Mouse (Mus musculus): ENCODE measurements around the gene Idua. TPM values are rescaled to one million over a fixed set of nuclear protein-coding genes. Genes with fewer than 3 reads are reported as not detected.
"Not testable (repeated sequence)": the region's sequence is repeated elsewhere in the genome, so short reads cannot be mapped to it uniquely, and the experiment has no call there.

The Idua gene
- polyA plus RNA-seq, 1 experiment: 9.1 TPM

GRCm38 (mm10) chr5:108633676-108634075 lies 26.5 kb upstream of the Idua start:
- 0 out of 2 replicates have a peak, but pooled peaks cover under 1% of the 10 kb centered on the region for H3K4me1 ChIP-seq (ENCODE audit: control insufficient read depth, insufficient read depth, low read length)
- 76% methylated on average over 4 of the region's 4 CpGs for WGBS
- no peaks in the 10 kb centered on the region for H3K27me3 ChIP-seq (replicated peaks; ENCODE audit: control insufficient read depth, insufficient read depth, low read length)
- H3K27ac ChIP-seq (ENCODE audit: insufficient read depth, low read depth, low read length): no peak overlapping the region
- no peaks in the 10 kb centered on the region for H3K36me3 ChIP-seq (ENCODE audit: control insufficient read depth, insufficient read depth, low read length)
- no peak for DNase-seq
- no peak for TF ChIP-seq CTCF (conservative IDR thresholded peaks at IDR 0.05; ENCODE audit: insufficient read depth, insufficient read length, low read depth, low read length)
- no peak for TF ChIP-seq POLR2A (IDR thresholded peaks at IDR 0.05; ENCODE audit: low read depth, low read length)
- no peak overlapping the region for H3K4me3 ChIP-seq (ENCODE audit: insufficient read depth, low read depth, low read length)

DNA sequence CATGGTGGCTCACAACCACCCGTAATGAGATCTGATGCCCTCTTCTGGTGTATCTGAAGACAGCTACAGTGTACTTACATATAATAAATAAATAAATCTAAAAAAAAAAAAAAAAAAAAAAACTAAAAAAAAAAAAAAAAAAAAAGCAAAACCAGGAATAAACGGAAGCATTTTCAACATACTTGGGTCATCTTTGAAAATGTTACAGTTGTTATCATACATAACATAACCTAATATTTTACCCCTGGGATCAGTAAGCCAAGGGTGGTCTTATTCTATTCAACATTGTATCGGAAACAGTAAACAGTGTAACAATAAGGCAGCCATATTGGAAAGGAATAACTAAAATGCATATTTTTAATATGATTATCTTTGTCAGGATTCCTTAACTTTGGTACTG lies 26.0 kb upstream of the Idua start:
- H3K4me3 ChIP-seq (ENCODE audit: insufficient read depth, low read depth, low read length): not testable (repeated sequence)

DNA sequence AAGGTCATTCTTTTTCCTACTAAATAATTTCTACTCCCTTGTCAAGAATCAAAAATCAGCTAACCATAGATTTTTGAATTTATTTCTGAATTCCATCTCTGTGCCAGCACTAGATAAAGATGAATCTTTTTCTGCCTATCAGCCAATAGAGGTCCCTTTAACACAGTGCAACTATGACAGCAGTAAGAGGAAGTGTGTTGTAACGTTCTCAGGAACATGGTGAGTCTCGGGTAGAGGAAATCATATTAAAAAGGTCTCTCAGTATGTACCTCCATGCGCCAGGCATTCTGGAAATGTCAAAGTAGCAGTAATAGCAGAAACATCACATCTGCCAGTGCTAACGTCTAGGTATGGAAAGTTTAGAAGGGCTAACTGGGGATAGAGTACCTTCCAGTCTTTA lies 24.0 kb upstream of the Idua start:
- no peaks in the 10 kb centered on the region for H3K4me1 ChIP-seq (ENCODE audit: control insufficient read depth, insufficient read depth, low read length)
- H3K4me3 ChIP-seq (ENCODE audit: insufficient read depth, low read depth, low read length): no peak overlapping the region
- no peak for DNase-seq
- TF ChIP-seq POLR2A (IDR thresholded peaks at IDR 0.05; ENCODE audit: low read depth, low read length) (no peak), CTCF (conservative IDR thresholded peaks at IDR 0.05; ENCODE audit: insufficient read depth, insufficient read length, low read depth, low read length) (no peak)
- no peak overlapping the region for H3K27ac ChIP-seq (ENCODE audit: insufficient read depth, low read depth, low read length)
- H3K27me3 ChIP-seq (replicated peaks; ENCODE audit: control insufficient read depth, insufficient read depth, low read length): no peaks in the 10 kb centered on the region
- 74% methylated on average over 4 of the region's 4 CpGs for WGBS
- peaks cover 2% of the 10 kb centered on the region; the same call in 1 of the 2 replicates for H3K36me3 ChIP-seq (ENCODE audit: control insufficient read depth, insufficient read depth, low read length)

More for the DNA sequence above, 26.0 kb upstream of the Idua start:
- 65% methylated on average over 3 of the region's 3 CpGs for WGBS
- not testable (repeated sequence) for H3K4me1 ChIP-seq (ENCODE audit: control insufficient read depth, insufficient read depth, low read length); H3K36me3 ChIP-seq (ENCODE audit: control insufficient read depth, insufficient read depth, low read length); H3K27me3 ChIP-seq (replicated peaks; ENCODE audit: control insufficient read depth, insufficient read depth, low read length); DNase-seq; H3K27ac ChIP-seq (ENCODE audit: insufficient read depth, low read depth, low read length)

DNA sequence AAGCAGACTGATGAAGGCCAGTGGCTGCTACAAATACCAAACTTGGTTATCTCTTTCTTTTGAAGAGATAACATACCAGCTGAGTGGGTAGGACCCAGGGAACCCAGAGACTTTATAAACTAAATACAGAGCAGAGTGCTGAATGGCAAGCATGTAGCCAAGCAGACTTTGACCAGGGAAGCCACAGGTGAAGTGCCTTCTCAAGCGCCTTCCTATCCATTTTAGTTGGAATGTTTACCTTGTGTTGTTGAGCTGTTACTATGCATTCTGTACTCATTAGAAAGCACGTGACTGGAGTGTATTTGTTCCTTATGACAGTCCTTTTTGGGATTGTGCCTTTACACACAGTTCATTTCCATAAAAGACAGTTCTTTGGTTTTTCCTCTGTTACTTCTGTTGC lies 16.5 kb upstream of the Idua start:
- WGBS: 65% methylated on average over 2 of the region's 2 CpGs
- H3K4me1 ChIP-seq (ENCODE audit: control insufficient read depth, insufficient read depth, low read length): no peaks in the 10 kb centered on the region
- DNase-seq: no peak
- H3K27me3 ChIP-seq (replicated peaks; ENCODE audit: control insufficient read depth, insufficient read depth, low read length): no peaks in the 10 kb centered on the region
- H3K36me3 ChIP-seq (ENCODE audit: control insufficient read depth, insufficient read depth, low read length): peaks cover 2% of the 10 kb centered on the region; the same call in 1 of the 2 replicates
- no peak overlapping the region for H3K27ac ChIP-seq (ENCODE audit: insufficient read depth, low read depth, low read length)
- no peak overlapping the region for H3K4me3 ChIP-seq (ENCODE audit: insufficient read depth, low read depth, low read length)
- TF ChIP-seq POLR2A (IDR thresholded peaks at IDR 0.05; ENCODE audit: low read depth, low read length) (no peak), CTCF (conservative IDR thresholded peaks at IDR 0.05; ENCODE audit: insufficient read depth, insufficient read length, low read depth, low read length) (no peak)

- no peak overlapping the region for H3K27ac ChIP-seq (ENCODE audit: insufficient read depth, low read depth, low read length)
- WGBS: 84% methylated on average over 9 of the region's 9 CpGs
- H3K4me1 ChIP-seq (ENCODE audit: control insufficient read depth, insufficient read depth, low read length): no peaks in the 10 kb centered on the region
- H3K4me3 ChIP-seq (ENCODE audit: insufficient read depth, low read depth, low read length): no peak overlapping the region
- no peaks in the 10 kb centered on the region for H3K27me3 ChIP-seq (replicated peaks; ENCODE audit: control insufficient read depth, insufficient read depth, low read length)
- H3K36me3 ChIP-seq (ENCODE audit: control insufficient read depth, insufficient read depth, low read length): no peaks in the 10 kb centered on the region
- no peak for DNase-seq
- TF ChIP-seq CTCF (conservative IDR thresholded peaks at IDR 0.05; ENCODE audit: insufficient read depth, insufficient read length, low read depth, low read length) (peak; percentile 49), POLR2A (IDR thresholded peaks at IDR 0.05; ENCODE audit: low read depth, low read length) (no peak)
These were observed 14.3 kb upstream of the Idua start for GRCm38 (mm10) chr5:108645651-108646342.

DNA sequence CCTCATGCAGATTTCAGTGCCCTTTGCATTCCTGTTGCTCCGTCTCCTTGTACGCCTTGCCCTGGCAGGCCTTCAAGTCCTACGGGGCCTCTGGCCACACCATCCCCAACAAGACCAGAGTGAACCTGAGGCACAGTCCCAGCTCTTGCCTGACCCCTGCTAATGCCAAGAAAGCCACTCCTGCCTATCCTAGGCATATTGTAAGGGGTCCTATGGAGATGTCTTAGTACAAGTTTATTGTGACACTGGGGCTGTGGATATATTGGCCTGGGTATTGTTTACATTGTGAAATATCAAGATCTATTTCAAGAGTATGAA lies 13.8 kb upstream of the Idua start:
- no peaks in the 10 kb centered on the region for H3K36me3 ChIP-seq (ENCODE audit: control insufficient read depth, insufficient read depth, low read length)
- no peaks in the 10 kb centered on the region for H3K27me3 ChIP-seq (replicated peaks; ENCODE audit: control insufficient read depth, insufficient read depth, low read length)
- TF ChIP-seq POLR2A (IDR thresholded peaks at IDR 0.05; ENCODE audit: low read depth, low read length): no peak
- TF ChIP-seq CTCF (conservative IDR thresholded peaks at IDR 0.05; ENCODE audit: insufficient read depth, insufficient read length, low read depth, low read length): no peak
- peak; percentile 49 for DNase-seq
- no peaks in the 10 kb centered on the region for H3K4me1 ChIP-seq (ENCODE audit: control insufficient read depth, insufficient read depth, low read length)
- H3K4me3 ChIP-seq (ENCODE audit: insufficient read depth, low read depth, low read length): no peak overlapping the region
- no peak overlapping the region for H3K27ac ChIP-seq (ENCODE audit: insufficient read depth, low read depth, low read length)
- 46% methylated on average over 3 of the region's 3 CpGs for WGBS

- Histone ChIP-seq H3K27ac (ENCODE audit: insufficient read depth, low read depth, low read length) (no peak overlapping the region), H3K27me3 (replicated peaks; ENCODE audit: control insufficient read depth, insufficient read depth, low read length) (no peaks in the 10 kb centered on the region), H3K4me1 (ENCODE audit: control insufficient read depth, insufficient read depth, low read length) (no peaks in the 10 kb centered on the region), H3K4me3 (ENCODE audit: insufficient read depth, low read depth, low read length) (no peak overlapping the region), H3K36me3 (ENCODE audit: control insufficient read depth, insufficient read depth, low read length) (no peaks in the 10 kb centered on the region)
- no peak for TF ChIP-seq CTCF (conservative IDR thresholded peaks at IDR 0.05; ENCODE audit: insufficient read depth, insufficient read length, low read depth, low read length)
- TF ChIP-seq POLR2A (IDR thresholded peaks at IDR 0.05; ENCODE audit: low read depth, low read length): no peak
- no peak for DNase-seq
- 89% methylated on average over 2 of the region's 2 CpGs for WGBS
These were observed 12.8 kb upstream of the Idua start for GRCm38 (mm10) chr5:108647311-108647710.
